Mouse (Mus musculus) MN1 (cell line): ENCODE measurements around the gene Sec31b.

ENCODE experiments used
- DNase-seq: peaks from one replicate; pipeline ENCODE4 v3.0.0-alpha.2; 2016; ENCODE audit warnings: low spot score

The Sec31b gene

DNA sequence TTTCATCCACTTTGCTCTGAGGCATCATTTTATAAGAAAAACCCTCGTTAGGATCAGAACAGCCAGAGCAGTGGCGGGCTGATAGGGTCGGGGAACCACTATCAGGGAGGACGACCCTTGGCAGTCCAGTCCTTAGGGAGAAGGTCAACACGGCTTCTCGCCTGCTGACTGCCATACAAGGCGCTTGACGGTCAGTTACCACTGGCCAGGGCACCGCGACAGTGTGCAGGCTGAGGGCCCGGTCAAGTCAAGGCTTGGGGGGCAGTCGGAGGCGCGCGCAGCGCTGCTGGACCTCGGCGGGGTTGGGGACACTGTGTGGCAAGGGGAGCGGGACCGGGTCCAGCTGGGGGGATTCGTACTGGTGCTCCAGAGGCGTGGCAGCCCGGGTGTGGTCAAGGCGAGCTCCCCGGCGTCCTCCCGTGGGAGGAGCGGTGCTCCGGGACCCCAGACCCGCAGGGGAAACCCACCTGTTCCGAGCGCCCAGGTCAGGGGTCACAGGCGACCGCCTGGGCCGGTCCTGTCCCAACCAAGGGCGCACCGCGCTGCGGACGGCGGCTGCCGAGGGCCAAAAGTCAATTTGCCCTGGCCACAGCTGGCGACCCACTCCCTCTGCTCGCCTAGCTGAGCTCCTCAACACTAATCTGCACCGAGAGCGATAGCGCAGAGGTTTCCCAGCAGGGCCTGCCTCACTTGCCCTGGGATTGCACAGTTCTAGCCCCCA is at the start of gene Sec31b:
Sec31b (minus strand) TSS at position 544 of the 721 bp plus-strand sequence.
- no peak for DNase-seq

DNA sequence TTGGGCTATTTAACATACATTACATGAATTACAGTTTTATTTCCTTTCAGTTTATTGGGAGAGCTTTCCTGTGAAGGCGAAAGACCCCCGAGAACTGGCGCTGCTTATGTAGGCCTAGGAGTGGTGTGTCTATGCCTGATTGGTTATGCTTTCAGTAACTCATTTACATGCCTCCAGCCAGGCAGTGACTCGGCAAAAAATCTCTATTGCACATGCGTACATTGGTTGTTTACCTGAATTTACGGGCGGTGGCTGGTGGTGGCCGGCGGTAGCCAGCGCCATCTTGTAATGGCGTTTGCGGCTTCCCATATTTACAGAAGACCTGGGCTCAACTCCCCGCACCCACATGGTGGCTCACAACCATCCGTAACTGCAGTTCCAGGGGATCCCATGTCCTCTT is 48.5 kb upstream of the Sec31b start:
- no peak for DNase-seq

DNA sequence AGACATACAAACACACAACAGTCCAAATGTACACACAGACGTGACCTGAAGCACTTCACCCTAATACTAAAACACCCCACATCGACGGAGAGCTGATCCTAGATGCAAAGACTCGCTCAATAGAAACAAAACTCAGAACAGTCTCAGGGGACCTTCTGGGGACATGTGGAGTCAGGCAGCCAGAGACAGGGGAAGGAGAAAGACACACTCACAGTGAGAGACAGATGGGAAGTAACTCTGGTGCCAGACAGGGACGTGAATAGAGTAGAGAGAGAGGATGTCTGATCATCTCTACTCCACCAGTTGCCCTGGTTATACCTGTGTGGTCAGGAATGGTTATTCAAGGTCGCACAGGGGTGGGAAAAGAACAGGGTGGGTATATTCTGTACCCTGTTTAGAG is 46.0 kb upstream of the Sec31b start:
- DNase-seq: no peak

DNA sequence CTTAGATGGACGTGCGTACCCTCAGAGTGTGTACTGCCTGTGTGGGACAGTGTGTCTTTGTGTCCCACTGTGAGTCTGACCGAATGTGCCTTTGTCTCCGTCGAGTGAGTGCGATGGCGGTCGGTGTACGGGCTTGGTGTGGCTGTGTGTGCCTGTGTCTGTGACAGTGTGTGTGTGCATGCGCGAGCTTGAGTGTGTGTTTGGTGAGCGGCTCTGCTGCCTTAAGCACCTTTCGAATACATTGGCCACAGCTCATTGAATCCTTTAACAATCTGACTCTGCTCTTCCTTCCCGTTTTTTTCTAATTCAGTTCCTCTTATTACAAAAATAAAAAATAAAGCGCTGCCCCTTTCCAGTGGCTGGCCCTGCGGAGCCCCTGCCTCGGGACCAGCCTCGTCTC is 45.3 kb upstream of the Sec31b start:
- DNase-seq: no peak

DNA sequence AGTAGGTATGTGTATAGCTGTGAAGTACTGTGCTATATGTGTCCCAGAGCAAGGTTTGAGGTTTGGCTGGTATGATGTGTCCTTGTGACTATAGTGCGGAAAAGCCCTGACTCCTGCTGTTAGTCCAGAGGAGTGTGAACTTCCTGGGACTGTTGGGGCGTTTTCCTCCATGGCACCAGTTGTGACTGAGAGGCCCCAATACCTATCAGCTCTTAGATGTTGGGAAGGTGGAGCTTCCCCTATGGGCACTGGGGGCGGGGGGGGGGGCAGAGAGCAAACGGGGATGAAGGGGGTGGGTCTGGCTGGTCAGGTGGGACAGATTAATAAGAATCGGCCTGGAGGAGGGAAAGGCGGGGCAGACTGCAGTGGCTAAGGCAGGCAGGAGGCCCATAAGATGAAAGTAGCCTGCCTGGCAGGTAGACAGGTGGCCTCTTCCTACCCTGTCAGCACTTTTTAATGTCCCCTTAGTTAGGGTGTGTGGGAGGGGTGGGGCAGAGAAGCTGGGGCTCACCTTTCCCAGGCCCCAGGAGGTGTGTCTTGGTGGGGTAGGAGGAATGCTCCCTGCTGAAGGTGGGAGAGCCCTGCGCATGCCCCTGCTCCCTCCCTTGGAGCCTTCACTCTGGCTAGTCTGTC is 44.0 kb upstream of the Sec31b start:
- no peak for DNase-seq

DNA sequence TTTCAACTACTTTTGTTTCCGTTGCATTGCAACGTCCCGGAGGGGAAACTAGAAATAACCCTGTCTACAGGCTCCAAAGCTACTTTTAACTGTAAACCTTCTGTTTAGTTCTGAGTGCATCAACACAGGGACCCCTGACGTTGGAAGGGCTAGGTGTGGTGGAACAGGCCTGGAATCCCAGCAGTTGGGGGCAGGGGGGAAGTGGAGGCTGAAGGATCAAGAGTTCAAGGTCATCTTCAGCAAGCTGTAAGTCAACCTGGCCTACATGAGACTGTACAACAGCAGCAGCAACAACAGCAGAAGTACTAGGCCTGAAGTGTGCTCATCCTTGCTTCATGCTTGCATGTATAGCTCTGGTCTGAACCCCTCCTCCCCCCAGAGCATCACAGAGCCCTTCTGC is 42.4 kb upstream of the Sec31b start:
- DNase-seq: no peak

DNA sequence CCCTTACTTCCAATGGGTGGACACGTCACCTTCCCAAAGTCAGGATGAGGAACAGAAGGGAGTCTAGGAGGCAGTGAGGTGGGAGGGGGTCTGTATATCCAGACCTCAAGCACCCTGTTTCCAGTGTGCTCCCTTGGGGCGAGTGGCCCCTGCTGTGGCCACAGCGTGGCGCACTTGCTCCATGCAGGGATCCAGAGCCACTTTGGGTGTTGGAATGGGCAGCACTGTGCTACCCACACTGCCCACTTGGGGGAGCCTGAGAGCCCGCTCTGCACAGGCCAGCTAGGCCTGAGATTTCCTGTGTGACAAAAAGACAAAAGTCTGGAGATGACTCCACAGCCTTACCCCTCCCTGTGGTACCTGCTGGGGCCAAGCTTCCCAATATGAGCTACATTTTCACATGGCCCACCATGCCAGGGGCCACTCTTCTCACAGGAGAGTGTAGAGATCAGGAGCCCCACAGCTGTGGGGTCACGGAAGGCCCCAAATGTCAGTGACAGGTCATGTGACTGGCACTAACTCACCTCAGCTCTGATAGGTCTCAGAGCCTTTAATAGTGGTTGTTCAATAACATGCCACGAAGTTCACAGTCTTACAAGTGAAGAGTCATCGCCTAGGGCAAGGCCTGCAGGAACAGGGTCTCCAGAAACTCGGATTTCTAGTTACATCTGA is 37.1 kb upstream of the Sec31b start:
- peak; percentile 84 for DNase-seq

DNA sequence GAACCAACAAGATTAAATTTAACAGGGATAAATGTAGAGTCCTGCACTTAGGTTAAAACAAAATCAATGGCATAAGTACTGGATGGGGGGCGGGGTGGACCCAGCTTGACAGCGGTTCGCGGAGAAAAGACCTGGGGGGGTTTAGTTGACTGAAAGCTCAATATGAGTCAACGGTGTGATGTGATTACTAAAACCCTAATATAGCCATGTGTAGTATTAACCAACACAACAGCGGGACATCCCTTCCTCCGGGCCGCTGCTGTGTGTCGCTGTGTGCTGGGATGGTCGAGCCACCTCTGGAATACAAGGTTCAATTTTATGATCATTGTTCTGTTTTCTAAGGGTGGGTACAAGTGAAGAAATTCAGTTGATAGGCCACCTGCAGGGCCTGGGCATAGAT is 36.4 kb upstream of the Sec31b start:
- DNase-seq: no peak

DNA sequence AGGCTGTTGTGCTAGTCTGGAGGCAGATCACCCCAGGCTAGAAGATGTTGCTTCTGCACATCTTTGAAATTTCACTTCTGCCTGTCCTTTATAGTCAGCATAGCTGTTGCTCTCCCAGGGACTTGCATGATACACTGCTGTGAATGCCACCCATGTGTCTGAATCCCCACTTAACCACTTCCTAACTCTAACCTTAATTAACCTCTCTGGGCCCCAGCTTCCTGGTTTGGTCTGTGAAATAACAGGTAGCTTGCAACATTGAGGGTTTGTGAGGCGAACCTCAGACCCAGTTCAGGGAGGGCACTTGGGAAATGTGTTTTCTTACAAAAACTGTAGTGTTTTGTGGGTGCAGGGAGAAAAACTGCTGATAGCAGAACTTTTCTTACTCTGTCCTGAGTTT is 32.4 kb upstream of the Sec31b start:
- DNase-seq: no peak

DNA sequence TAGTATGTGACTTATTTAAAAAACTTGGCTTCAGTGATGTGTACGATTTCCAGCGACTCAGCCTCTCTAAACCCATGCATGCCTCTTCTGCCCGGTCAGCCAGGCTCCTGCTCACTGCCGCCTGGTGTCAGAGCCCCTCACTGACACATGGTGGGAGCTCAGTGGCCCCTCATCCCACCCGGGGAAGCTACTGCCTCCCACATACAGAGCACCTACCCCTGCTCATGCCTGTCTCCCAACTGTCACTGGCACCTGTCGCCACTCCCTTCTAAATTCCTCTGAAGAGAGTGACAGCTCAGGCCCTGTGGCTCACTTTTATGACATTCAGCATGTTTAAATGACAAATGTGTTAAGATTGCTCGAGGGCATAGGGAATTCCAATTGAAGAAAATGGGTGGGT is 30.6 kb upstream of the Sec31b start:
- no peak for DNase-seq

DNA sequence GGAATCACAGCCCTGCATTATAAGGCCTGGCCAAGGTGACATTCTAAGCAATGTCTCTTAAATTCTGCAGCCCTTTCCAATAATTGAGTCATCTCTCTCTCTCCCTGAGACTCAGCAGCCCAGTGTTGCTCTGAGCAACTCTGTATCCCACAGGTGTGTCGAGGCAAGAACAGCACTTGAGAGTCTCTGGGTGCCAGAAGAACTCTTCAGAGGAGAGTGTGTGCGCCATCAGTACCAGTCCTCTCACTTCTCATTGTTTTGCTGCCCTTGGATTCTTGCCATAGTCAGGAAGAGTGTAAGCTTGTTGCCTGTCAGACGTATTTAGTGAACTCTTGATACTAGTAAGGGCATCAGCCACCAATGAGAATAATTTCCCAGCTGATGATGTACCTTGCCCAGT is 22.1 kb upstream of the Sec31b start:
- no peak for DNase-seq

DNA sequence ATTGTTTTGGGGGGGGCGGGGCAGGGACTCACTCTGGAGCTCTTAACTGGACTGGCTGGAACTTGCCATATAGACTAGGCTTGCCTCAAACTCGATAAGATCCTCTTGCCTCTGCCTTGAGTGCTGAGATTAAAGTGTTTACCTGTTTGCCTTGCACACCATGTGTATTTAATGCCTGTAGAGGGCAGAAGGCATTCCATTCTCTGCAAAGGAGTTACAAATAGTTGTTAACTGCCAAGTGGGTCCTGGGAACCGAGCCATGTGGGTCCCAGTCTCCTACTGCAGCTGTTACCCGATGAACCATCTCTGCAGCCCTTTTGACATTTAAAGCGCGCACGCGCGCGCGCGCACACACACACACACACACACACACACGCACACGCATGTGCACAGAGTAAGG is 18.3 kb upstream of the Sec31b start:
- DNase-seq: no peak

DNA sequence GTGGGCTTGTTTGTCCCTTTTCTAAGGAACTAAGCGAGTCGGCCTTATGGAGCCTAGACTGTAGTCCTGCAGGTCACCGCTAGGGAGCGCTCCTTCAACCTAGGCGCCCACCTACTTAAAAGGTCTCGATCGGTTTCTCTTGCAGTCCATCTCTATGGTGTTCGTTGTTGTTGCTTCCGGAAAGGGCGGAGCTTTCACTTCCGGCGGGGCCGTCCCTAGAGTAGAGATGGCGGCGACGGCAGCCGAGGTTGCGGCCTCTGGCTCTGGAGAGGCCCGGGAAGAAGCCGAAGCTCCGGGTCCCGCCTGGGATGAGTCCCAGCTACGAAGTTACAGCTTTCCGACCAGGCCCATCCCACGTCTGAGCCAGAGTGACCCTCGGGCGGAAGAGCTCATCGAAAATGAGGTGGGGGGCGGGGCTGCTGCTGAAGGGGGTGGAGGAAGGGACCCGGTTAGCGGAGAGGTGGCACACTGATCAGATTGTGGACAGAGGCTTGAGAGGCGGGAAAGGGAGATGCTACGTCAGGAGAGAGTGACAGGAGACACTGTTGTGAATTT is 17.1 kb upstream of the Sec31b start, which contains the start of gene Hif1an:
Hif1an (plus strand) TSS at position 199 of the 555 bp plus-strand sequence.
- peak; percentile 93 for DNase-seq

DNA sequence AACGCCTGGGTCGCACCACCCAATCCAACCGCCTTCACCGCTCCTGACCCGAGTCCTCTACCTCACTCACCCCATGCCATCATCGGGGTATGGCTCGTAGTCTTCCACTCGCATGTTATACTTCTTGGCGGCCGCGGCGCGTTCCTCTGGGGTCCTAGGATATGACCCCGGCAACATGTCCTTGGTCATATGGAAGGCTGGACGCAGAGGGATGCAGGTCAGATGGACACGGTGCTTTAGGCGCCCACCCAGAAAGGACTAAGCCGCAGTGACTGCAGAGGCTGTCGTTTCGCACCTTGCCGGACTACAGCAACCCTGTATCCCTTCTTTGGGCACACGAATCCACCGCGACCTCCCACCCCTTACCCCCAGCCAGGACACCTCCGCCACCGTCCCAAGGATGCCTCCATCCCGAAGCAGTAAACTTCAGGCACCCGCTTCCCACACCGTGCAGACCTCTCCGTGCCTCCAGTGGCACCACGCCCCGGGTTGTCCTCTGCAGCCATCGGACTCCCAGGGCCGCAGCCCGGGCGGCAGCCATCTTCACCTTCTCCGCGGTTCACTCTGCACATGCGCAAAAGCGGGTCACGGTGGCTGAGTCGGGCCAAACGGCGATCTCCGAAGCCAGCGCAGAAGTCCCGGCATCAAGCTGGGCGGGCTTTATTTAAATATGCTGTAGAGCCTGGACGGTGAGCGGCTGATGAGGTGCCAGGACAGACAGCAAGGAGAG is 9.4 kb upstream of the Sec31b start, which contains the start of gene Ndufb8:
Ndufb8 (minus strand) TSS at position 580 of the 730 bp plus-strand sequence.
- peak; percentile 92 for DNase-seq

DNA sequence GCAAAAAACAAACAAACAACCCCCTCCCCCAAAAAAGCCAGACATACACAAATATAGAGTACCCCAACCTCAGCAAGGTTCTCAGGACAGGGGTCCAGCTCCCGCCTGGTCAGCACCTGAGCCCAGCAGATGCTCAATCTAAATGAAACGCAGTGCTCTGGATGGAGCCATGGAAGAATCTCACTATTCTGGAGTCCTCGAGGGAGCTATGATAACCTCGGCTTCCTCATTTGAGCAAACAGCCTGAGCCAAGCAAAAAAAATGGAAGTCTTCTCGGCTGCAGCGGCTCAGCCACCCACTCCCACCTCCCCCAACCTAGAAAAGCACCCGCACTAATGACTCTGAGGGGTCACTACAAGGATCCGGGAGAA is 8.8 kb upstream of the Sec31b start:
- no peak for DNase-seq

DNA sequence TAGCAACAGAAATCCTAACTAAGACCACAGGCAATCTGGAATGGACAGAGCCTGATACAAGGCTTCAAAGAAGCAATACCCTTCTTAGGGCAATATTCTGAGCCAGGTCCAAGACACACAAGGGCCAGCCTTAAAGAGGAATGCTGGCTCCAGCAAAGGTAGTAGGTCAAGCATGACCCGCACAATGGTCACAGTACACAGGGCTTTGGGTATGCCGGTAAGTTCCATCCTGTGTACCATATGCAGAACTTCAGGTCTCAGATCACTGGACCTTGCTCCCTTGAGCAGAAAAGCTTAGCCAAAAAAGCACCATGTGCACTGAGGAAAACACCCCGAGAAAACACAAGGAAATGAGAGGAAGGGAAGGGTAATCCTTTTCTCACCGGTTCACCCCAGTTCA is 7.6 kb upstream of the Sec31b start:
- DNase-seq: no peak

DNA sequence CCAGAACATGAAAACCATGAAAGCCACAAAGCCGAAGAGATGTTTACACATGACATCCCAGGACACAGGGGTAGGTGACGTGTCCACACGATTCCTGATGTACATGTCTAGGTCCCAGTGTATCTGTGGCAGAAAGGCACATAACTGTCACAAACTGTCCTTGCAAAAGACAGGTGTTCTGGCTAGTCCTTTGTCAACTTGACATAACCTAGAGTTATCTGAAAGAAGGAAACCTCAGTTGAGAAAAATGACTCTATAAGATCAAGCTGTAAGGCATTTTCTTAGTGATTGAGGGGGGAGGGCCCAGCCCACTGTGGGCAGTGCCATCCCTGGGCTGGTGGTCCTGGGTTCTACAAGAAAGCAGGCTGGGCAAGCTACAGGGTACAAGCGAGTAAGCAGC is 7.1 kb upstream of the Sec31b start, which contains the start of gene Gm20538:
Gm20538 (minus strand) TSS at position 101 of the 400 bp plus-strand sequence.
- no peak for DNase-seq

DNA sequence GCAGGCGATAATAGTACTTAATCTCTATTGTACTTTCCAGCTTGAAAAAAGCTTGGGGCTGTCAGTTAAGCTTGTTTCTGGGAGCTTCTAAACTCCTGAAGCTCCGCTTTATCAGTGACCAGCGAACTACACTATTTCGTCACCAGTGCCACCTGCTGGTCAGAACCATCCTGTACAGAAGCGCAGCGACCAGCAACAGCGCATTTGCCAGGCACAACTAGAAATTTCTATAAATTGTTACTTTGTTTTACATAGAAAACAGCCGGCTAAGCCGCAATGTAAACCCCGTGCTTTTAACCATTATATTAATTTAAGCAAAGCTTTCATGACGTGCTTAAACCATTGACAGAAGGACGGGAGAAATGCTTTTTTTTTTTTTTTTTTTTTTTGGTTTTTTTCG is 889 bp downstream of the Sec31b start:
- DNase-seq: peak; percentile 26

DNA sequence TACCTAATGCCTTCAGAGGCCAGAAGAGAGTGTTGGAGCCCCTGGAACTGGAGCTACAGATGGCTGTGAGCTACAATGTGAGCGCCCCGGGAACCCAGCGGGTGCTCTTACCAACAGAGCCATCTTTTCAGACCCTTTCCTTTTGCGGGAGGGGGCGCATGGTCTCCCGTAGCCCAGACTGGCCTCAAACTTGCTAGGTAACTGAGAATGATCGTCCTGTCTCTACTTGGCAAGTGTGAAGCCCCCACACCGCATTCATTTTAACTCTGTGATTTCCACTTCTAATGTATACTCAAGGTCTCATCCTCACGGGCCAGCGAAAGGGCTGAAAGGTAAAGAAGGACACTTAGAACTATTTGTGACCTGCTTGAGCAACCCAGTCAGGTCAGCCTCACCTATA is 1.3 kb downstream of the Sec31b start:
- no peak for DNase-seq

DNA sequence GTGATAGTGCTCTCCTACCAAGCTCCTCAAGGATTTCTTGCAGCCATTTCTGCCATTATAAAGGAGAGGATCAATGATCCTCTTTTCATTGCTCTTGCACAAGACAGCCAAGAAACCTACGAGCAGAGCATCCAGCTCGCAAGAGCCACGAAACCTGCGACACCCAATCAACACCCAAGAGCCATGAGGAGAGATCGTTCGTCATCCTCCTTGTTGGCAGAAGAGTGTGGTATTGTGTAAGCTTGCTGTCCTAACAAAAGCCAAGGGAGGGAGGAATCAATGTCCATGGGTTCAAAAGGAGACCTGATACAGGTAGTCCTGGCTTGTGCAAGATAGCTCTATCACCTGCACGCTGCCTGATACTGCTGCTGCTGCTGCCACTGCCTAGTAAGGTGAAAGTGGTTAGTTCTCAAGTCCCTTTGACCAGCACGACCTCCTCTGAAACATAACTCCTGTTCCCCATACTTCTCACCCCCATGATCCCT is 2.9 kb downstream of the Sec31b start:
- no peak for DNase-seq

DNA sequence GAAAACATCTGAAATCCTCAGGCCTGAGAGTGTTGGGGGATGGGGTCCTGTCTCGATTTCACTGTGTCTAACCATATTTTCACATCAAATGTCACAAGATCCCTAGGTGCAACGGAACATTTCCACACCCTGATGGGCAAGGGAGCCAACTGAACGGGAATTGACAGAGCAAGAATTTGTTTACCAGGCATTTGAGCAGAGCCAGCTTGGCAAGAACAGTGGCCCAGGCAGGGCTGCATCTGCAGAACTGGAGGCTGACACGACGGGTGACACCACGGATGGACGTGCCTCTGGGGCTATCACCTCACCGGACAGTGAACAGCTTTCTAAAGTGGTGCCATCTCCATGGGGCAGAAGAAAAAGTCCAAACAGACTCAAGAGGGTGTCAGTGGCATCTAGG is 8.2 kb downstream of the Sec31b start:
- no peak for DNase-seq

DNA sequence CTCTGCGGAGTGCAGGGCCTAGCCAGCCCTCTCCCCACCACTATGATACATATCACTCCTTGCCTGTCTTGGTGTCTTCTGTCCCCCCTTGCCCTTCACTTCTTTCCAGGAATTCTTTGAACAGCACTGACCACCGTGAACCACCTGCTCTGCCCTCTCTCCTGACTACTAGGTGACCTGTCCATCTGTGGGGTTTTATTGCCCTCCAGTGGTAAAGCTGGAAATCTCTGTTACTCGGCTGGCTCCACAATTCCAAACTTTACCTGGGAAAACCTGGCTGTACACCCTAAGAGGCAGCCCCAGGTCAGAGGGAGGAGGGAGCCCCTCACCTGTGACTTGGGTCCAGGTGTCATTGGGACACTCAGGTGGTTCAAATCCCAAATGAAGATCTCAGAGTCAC is 10.3 kb downstream of the Sec31b start:
- peak; percentile 16 for DNase-seq
